Mouse (Mus musculus): ENCODE measurements around the gene Capn7. TPM values are rescaled to one million over a fixed set of nuclear protein-coding genes. Genes with fewer than 3 reads are reported as not detected.

Gene Capn7
- polyA plus RNA-seq (2014; fragmentation: Nextera tagmentation; extraction: Ambion mirVana): 45.2 and 46.3 TPM in 2 replicates

- Histone ChIP-seq H3K4me3 (ENCODE audit: low read depth, low read length) (peak within 1 kb of the TSS; percentile 61), H3K27me3 (ENCODE audit: control insufficient read depth, insufficient read depth, low read length) (no peaks in the 10 kb centered on the region), H3K27ac (ENCODE audit: low read depth, low read length) (peak within 1 kb of the TSS; percentile 74), H3K4me1 (replicated peaks; ENCODE audit: control insufficient read depth, insufficient read depth, low read length) (no peaks in the 10 kb centered on the region), H3K9ac (ENCODE audit: low read depth, low read length) (peak within 1 kb of the TSS; percentile 81), H3K4me2 (replicated peaks; ENCODE audit: low read depth, low read length) (peak within 1 kb of the TSS; percentile 54), H3K36me3 (ENCODE audit: control insufficient read depth, insufficient read depth, low read length) (no peaks in the 10 kb centered on the region), H3K9me3 (ENCODE audit: control insufficient read depth, low read length) (no peaks in the 10 kb centered on the region)
- WGBS: under 1% methylated on average over 74 of the region's 78 CpGs
- ATAC-seq (ENCODE audit: low FRiP score) (peak; percentile 98), DNase-seq (ENCODE audit: low spot score) (peak; percentile 100)
These were observed at the start of gene Capn7 for GRCm38 (mm10) chr14:31336369-31337155. Gene Capn7, plus strand, starts transcription at chr14:31336638.

GRCm38 (mm10) chr14:31313192-31313591, 23.2 kb upstream of the Capn7 start:
- Histone ChIP-seq H3K27ac (ENCODE audit: low read depth, low read length) (no peak overlapping the region), H3K27me3 (ENCODE audit: control insufficient read depth, insufficient read depth, low read length) (no peaks in the 10 kb centered on the region), H3K4me2 (replicated peaks; ENCODE audit: low read depth, low read length) (no peak overlapping the region), H3K9me3 (ENCODE audit: control insufficient read depth, low read length) (no peaks in the 10 kb centered on the region), H3K9ac (ENCODE audit: low read depth, low read length) (no peak overlapping the region), H3K4me3 (ENCODE audit: low read depth, low read length) (no peak overlapping the region), H3K4me1 (replicated peaks; ENCODE audit: control insufficient read depth, insufficient read depth, low read length) (no peaks in the 10 kb centered on the region), H3K36me3 (ENCODE audit: control insufficient read depth, insufficient read depth, low read length) (no peaks in the 10 kb centered on the region)
- ATAC-seq (ENCODE audit: low FRiP score) (no peak), DNase-seq (ENCODE audit: low spot score) (no peak)
- 62% methylated on average over 3 of the region's 3 CpGs for WGBS

- no peaks in the 10 kb centered on the region for H3K27me3 ChIP-seq (ENCODE audit: control insufficient read depth, insufficient read depth, low read length)
- no peaks in the 10 kb centered on the region for H3K9me3 ChIP-seq (ENCODE audit: control insufficient read depth, low read length)
- H3K9ac ChIP-seq (ENCODE audit: low read depth, low read length): no peak overlapping the region
- WGBS: 73% methylated on average over 12 of the region's 12 CpGs
- H3K36me3 ChIP-seq (ENCODE audit: control insufficient read depth, insufficient read depth, low read length): no peaks in the 10 kb centered on the region
- ATAC-seq (ENCODE audit: low FRiP score) (no peak), DNase-seq (ENCODE audit: low spot score) (no peak)
- H3K27ac ChIP-seq (ENCODE audit: low read depth, low read length): no peak overlapping the region
- no peaks in the 10 kb centered on the region for H3K4me1 ChIP-seq (replicated peaks; ENCODE audit: control insufficient read depth, insufficient read depth, low read length)
- no peak overlapping the region for H3K4me3 ChIP-seq (ENCODE audit: low read depth, low read length)
- H3K4me2 ChIP-seq (replicated peaks; ENCODE audit: low read depth, low read length): no peak overlapping the region
These were observed 19.8 kb upstream of the Capn7 start for GRCm38 (mm10) chr14:31316613-31317012.

GRCm38 (mm10) chr14:31317754-31318153, 18.7 kb upstream of the Capn7 start:
- H3K9me3 ChIP-seq (ENCODE audit: control insufficient read depth, low read length): no peaks in the 10 kb centered on the region
- no peak overlapping the region for H3K4me3 ChIP-seq (ENCODE audit: low read depth, low read length)
- no peaks in the 10 kb centered on the region for H3K4me1 ChIP-seq (replicated peaks; ENCODE audit: control insufficient read depth, insufficient read depth, low read length)
- DNase-seq (ENCODE audit: low spot score): no peak
- H3K9ac ChIP-seq (ENCODE audit: low read depth, low read length): no peak overlapping the region
- H3K36me3 ChIP-seq (ENCODE audit: control insufficient read depth, insufficient read depth, low read length): no peaks in the 10 kb centered on the region
- WGBS: 89% methylated on average over 3 of the region's 3 CpGs
- no peak overlapping the region for H3K27ac ChIP-seq (ENCODE audit: low read depth, low read length)
- no peak for ATAC-seq (ENCODE audit: low FRiP score)
- no peak overlapping the region for H3K4me2 ChIP-seq (replicated peaks; ENCODE audit: low read depth, low read length)
- no peaks in the 10 kb centered on the region for H3K27me3 ChIP-seq (ENCODE audit: control insufficient read depth, insufficient read depth, low read length)

GRCm38 (mm10) chr14:31319546-31319945, 16.9 kb upstream of the Capn7 start:
- Histone ChIP-seq H3K4me2 (replicated peaks; ENCODE audit: low read depth, low read length) (no peak overlapping the region), H3K9me3 (ENCODE audit: control insufficient read depth, low read length) (no peaks in the 10 kb centered on the region), H3K36me3 (ENCODE audit: control insufficient read depth, insufficient read depth, low read length) (no peaks in the 10 kb centered on the region), H3K27me3 (ENCODE audit: control insufficient read depth, insufficient read depth, low read length) (no peaks in the 10 kb centered on the region), H3K9ac (ENCODE audit: low read depth, low read length) (no peak overlapping the region), H3K4me1 (replicated peaks; ENCODE audit: control insufficient read depth, insufficient read depth, low read length) (no peaks in the 10 kb centered on the region), H3K27ac (ENCODE audit: low read depth, low read length) (no peak overlapping the region), H3K4me3 (ENCODE audit: low read depth, low read length) (no peak overlapping the region)
- no peak for DNase-seq (ENCODE audit: low spot score)
- ATAC-seq (ENCODE audit: low FRiP score): no peak
- 87% methylated on average over 10 of the region's 10 CpGs for WGBS

GRCm38 (mm10) chr14:31321181-31321580, 15.3 kb upstream of the Capn7 start:
- WGBS: 87% methylated on average over 11 of the region's 11 CpGs
- DNase-seq (ENCODE audit: low spot score): no peak
- no peak for ATAC-seq (ENCODE audit: low FRiP score)
- Histone ChIP-seq H3K9ac (ENCODE audit: low read depth, low read length) (no peak overlapping the region), H3K27me3 (ENCODE audit: control insufficient read depth, insufficient read depth, low read length) (no peaks in the 10 kb centered on the region), H3K9me3 (ENCODE audit: control insufficient read depth, low read length) (no peaks in the 10 kb centered on the region), H3K4me1 (replicated peaks; ENCODE audit: control insufficient read depth, insufficient read depth, low read length) (no peaks in the 10 kb centered on the region), H3K4me3 (ENCODE audit: low read depth, low read length) (no peak overlapping the region), H3K27ac (ENCODE audit: low read depth, low read length) (no peak overlapping the region), H3K4me2 (replicated peaks; ENCODE audit: low read depth, low read length) (no peak overlapping the region), H3K36me3 (ENCODE audit: control insufficient read depth, insufficient read depth, low read length) (no peaks in the 10 kb centered on the region)

GRCm38 (mm10) chr14:31322191-31322590, 14.2 kb upstream of the Capn7 start:
- no peak for DNase-seq (ENCODE audit: low spot score)
- Histone ChIP-seq H3K4me3 (ENCODE audit: low read depth, low read length) (no peak overlapping the region), H3K27me3 (ENCODE audit: control insufficient read depth, insufficient read depth, low read length) (no peaks in the 10 kb centered on the region), H3K36me3 (ENCODE audit: control insufficient read depth, insufficient read depth, low read length) (no peaks in the 10 kb centered on the region), H3K9me3 (ENCODE audit: control insufficient read depth, low read length) (no peaks in the 10 kb centered on the region), H3K4me1 (replicated peaks; ENCODE audit: control insufficient read depth, insufficient read depth, low read length) (no peaks in the 10 kb centered on the region), H3K4me2 (replicated peaks; ENCODE audit: low read depth, low read length) (no peak overlapping the region), H3K27ac (ENCODE audit: low read depth, low read length) (no peak overlapping the region), H3K9ac (ENCODE audit: low read depth, low read length) (no peak overlapping the region)
- 87% methylated on average over 3 of the region's 3 CpGs for WGBS
- no peak for ATAC-seq (ENCODE audit: low FRiP score)

- Histone ChIP-seq H3K9me3 (ENCODE audit: control insufficient read depth, low read length) (no peaks in the 10 kb centered on the region), H3K9ac (ENCODE audit: low read depth, low read length) (0 out of 2 replicates have a peak overlapping the region, but pooled peaks have one; percentile 50), H3K4me3 (ENCODE audit: low read depth, low read length) (no peak overlapping the region), H3K4me2 (replicated peaks; ENCODE audit: low read depth, low read length) (no peak overlapping the region; the same call in 1 of the 2 replicates), H3K27ac (ENCODE audit: low read depth, low read length) (no peak overlapping the region), H3K4me1 (replicated peaks; ENCODE audit: control insufficient read depth, insufficient read depth, low read length) (no peaks in the 10 kb centered on the region), H3K36me3 (ENCODE audit: control insufficient read depth, insufficient read depth, low read length) (no peaks in the 10 kb centered on the region), H3K27me3 (ENCODE audit: control insufficient read depth, insufficient read depth, low read length) (no peaks in the 10 kb centered on the region)
- ATAC-seq (ENCODE audit: low FRiP score): no peak
- WGBS: 88% methylated on average over 4 of the region's 4 CpGs
- DNase-seq (ENCODE audit: low spot score): no peak
These were observed 13.2 kb upstream of the Capn7 start for GRCm38 (mm10) chr14:31323189-31323588.
